Mouse (Mus musculus): ENCODE results near the gene Ldb3. TPM values are rescaled to one million over a fixed set of nuclear protein-coding genes. Genes with fewer than 3 reads are reported as not detected.

Gene Ldb3
- polyA plus RNA-seq, 1 experiment from 2014 or later, result not detected

GRCm38 (mm10) chr14:34611591-34611990, 23.1 kb upstream of the Ldb3 start:
- WGBS (ENCODE audit: missing documents), result 86% methylated on average over 4 of the region's 4 CpGs
- no peaks in the 10 kb centered on the region for H3K79me2 ChIP-seq (ENCODE audit: inconsistent target)
- no peak overlapping the region for H3K4me3 ChIP-seq (ENCODE audit: inconsistent target)
- no peaks in the 10 kb centered on the region for H3K36me3 ChIP-seq (ENCODE audit: inconsistent target)
- H3K27ac ChIP-seq, result no peak overlapping the region

- Histone ChIP-seq H3K4me3 (ENCODE audit: inconsistent target) (no peak overlapping the region), H3K27ac (no peak overlapping the region), H3K36me3 (ENCODE audit: inconsistent target) (no peaks in the 10 kb centered on the region), H3K79me2 (ENCODE audit: inconsistent target) (no peaks in the 10 kb centered on the region)
- WGBS (ENCODE audit: missing documents), result 97% methylated on average over 7 of the region's 7 CpGs
These were observed 13.4 kb upstream of the Ldb3 start for GRCm38 (mm10) chr14:34601910-34602309.

GRCm38 (mm10) chr14:34599941-34600340, 11.5 kb upstream of the Ldb3 start, which contains the start of gene Opn4:
TSS of gene Opn4 (minus strand) at chr14:34600142.
- Histone ChIP-seq H3K79me2 (ENCODE audit: inconsistent target) (no peaks in the 10 kb centered on the region), H3K36me3 (ENCODE audit: inconsistent target) (no peaks in the 10 kb centered on the region), H3K27ac (no peak within 1 kb of the TSS), H3K4me3 (ENCODE audit: inconsistent target) (no peak within 1 kb of the TSS)
- 87% methylated on average over 7 of the region's 8 CpGs for WGBS (ENCODE audit: missing documents)

DNA sequence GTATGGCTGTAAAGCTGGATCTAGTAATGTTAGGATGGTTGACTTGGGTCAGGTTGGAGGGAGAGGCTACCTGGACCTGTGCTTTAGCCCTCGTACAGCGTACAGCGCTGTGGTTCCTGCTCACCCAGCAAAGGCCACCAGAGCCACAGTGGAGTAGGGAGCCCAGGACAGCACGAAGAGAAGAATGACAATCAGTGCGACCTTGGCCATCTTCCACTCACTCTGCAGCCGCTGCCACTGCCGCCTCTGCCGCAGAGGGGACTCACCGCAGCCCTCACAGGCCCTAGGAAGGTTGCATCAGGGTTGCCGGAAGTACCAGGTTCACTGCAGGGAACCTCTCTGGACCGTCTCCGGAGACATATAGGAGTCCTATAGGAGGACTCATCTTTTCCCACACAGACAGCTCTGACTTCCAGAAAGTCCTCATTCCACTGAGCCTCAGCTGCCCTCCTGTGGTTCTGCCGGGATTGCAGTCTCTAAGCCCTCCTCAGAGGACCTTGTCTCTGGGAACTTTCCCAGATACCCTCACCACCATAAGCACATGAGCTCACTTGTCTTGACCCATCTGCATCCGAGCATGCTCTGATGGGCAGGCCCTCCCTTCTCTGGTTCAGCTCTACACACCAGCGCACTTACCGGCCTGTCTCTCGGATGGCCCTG, 7.2 kb upstream of the Ldb3 start:
- Histone ChIP-seq H3K27ac (no peak overlapping the region), H3K36me3 (ENCODE audit: inconsistent target) (no peaks in the 10 kb centered on the region), H3K79me2 (ENCODE audit: inconsistent target) (no peaks in the 10 kb centered on the region), H3K4me3 (ENCODE audit: inconsistent target) (no peak overlapping the region)
- WGBS (ENCODE audit: missing documents), result 83% methylated on average over 17 of the region's 17 CpGs

GRCm38 (mm10) chr14:34591741-34592535, 3.5 kb upstream of the Ldb3 start:
- Histone ChIP-seq H3K4me3 (ENCODE audit: inconsistent target) (no peak overlapping the region), H3K27ac (no peak overlapping the region), H3K79me2 (ENCODE audit: inconsistent target) (no peaks in the 10 kb centered on the region), H3K36me3 (ENCODE audit: inconsistent target) (no peaks in the 10 kb centered on the region)
- 85% methylated on average over 15 of the region's 15 CpGs for WGBS (ENCODE audit: missing documents)

DNA sequence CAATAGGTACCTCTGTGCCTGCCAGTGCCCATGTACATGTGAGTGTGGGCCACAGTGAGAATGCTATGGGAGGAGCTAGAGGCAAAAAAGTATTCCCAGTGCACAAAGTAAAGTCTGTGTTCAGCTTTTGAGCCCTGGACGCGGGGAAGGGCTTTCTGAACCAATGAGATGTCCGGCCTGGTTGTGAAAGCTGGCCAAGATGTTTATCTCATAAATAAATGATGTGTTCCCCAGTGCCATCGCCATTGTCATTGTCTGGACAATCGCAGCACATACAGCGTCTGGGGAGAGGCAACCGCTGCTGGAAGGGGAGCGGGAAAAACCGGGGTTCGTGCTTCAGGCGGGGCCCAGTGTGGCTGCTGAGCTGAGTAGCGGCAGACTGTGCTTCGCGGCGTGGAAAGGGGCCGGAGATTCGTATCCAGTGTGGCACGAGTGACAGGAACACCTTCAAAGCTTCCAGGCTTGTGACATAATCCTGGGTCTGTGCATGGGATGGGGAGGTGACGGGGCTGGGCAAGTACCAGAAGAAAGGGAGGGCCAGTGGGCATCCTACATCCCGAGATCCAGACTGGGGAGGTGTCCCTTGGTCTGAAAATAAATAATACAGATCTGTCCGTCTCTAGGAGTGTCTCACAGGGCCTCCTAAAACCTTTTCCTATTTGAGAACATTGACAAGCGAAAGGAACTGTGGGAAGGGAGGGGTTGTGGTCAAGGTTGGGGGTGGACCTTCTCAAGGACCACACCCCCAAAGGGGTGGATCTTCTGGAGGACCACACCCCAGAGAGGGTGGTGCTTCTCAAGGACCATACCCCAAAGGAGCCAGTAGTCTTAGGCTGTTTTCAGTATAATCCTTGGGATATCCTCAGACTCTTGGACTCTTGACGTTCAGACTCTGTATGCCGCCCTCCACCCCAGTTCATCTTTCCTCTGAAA, 2.5 kb upstream of the Ldb3 start:
- WGBS (ENCODE audit: missing documents), result 83% methylated on average over 24 of the region's 24 CpGs

GRCm38 (mm10) chr14:34590017-34590570, 1.6 kb upstream of the Ldb3 start:
- Histone ChIP-seq H3K4me3 (ENCODE audit: inconsistent target) (no peak overlapping the region), H3K79me2 (ENCODE audit: inconsistent target) (no peaks in the 10 kb centered on the region)
- 97% methylated on average over 5 of the region's 5 CpGs for WGBS (ENCODE audit: missing documents)

More for the DNA sequence above, 2.5 kb upstream of the Ldb3 start:
- H3K36me3 ChIP-seq (ENCODE audit: inconsistent target), result no peaks in the 10 kb centered on the region
- no peak overlapping the region for H3K4me3 ChIP-seq (ENCODE audit: inconsistent target)
- H3K79me2 ChIP-seq (ENCODE audit: inconsistent target), result no peaks in the 10 kb centered on the region
- no peak overlapping the region for H3K27ac ChIP-seq

DNA sequence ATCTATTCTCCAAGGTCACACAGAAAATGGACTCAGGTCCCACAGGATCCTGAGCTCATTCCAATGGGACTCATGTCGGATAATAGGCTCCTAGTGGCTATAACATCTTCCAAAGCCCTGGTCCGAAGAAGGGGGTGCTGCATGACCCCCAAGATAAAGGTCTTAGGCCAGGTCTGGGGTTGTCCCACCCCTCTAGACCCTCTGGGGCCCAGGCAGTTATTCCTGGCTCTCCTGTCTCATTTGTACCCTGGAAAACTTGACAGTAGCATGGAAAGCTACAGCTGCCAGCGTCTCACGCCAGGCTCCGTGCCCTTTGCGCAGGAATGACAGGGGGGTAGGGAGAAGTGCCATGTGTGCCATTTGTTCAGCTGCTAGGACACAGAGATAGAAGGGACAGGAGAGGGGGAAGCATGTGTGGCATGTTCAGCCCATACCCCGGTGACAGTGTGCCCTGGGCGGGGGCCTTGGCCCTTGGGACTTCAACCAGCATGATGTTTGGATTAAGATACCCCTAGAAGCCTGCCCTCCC, 767 bp upstream of the Ldb3 start:
- WGBS (ENCODE audit: missing documents), result 96% methylated on average over 8 of the region's 8 CpGs
- no peaks in the 10 kb centered on the region for H3K36me3 ChIP-seq (ENCODE audit: inconsistent target)

More at GRCm38 (mm10) chr14:34590017-34590570, 1.6 kb upstream of the Ldb3 start:
- no peaks in the 10 kb centered on the region for H3K36me3 ChIP-seq (ENCODE audit: inconsistent target)
- H3K27ac ChIP-seq, result no peak overlapping the region

GRCm38 (mm10) chr14:34588005-34588404, 477 bp downstream of the Ldb3 start:
- WGBS (ENCODE audit: missing documents), result 76% methylated on average over 5 of the region's 5 CpGs
- Histone ChIP-seq H3K27ac (no peak overlapping the region), H3K4me3 (ENCODE audit: inconsistent target) (no peak overlapping the region), H3K36me3 (ENCODE audit: inconsistent target) (no peaks in the 10 kb centered on the region), H3K79me2 (ENCODE audit: inconsistent target) (no peaks in the 10 kb centered on the region)

More for the DNA sequence above, 767 bp upstream of the Ldb3 start:
- Histone ChIP-seq H3K27ac (no peak overlapping the region), H3K79me2 (ENCODE audit: inconsistent target) (no peaks in the 10 kb centered on the region), H3K4me3 (ENCODE audit: inconsistent target) (no peak overlapping the region)

DNA sequence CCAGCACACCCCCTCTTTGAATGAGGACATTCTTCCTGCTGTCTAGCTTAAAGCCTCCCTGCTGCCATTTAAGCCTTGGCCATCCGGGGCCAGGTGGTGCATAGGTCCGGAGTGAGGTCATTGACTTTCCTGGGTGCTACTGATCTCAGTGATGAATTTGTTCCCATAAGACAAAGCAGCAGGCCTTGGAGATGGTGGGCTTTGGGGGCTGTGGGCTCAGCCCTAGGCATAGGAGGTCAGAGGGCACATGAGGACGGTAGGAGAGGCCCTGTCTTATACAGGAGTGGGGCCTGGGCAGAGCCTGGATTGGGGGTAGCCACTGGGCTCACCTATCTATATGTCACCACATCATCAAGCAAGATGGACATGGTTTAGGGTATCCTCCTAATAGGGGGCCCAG, 1.6 kb downstream of the Ldb3 start:
- H3K79me2 ChIP-seq (ENCODE audit: inconsistent target), result no peaks in the 10 kb centered on the region
- no peak overlapping the region for H3K4me3 ChIP-seq (ENCODE audit: inconsistent target)
- no peak overlapping the region for H3K27ac ChIP-seq
- no peaks in the 10 kb centered on the region for H3K36me3 ChIP-seq (ENCODE audit: inconsistent target)
- WGBS (ENCODE audit: missing documents), result 90% methylated on average over 3 of the region's 3 CpGs

DNA sequence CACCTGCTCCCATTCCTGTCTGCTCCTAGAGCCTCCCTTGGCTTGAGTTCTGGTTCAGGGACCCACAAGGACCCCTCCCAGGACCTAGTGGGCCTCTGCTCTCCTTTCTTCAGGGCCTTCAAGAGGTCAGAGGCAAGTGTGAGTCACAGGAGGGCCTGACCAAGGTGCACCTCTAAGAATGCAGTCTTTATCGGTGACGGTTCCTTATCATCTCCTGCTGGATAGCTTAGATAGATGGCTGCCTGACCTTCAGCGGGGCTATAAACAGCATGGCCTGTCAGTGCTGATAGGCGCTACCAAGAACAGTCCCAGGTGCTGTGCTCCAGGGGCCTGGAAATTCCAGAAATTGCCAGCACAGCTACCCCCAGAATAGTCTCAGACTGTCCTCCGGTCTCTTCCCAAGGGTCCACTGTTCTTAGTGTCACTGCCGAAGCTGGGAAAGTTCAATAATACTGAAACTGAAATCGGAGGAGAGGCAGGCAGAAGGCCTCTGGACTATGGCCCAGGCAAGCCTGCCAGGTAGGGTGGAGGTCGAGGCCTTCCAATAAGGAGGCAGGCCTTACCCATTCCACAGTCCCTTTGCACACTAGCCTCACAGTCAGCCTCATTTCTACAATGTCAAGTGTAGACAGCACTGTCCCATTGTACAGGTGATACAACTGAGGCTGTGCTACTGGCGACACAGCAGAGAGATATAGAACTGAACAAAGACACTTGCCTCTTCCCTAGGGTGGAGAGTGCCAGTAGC, 3.0 kb downstream of the Ldb3 start:
- Histone ChIP-seq H3K27ac (no peak overlapping the region), H3K36me3 (ENCODE audit: inconsistent target) (no peaks in the 10 kb centered on the region), H3K79me2 (ENCODE audit: inconsistent target) (no peaks in the 10 kb centered on the region), H3K4me3 (ENCODE audit: inconsistent target) (no peak overlapping the region)
- 91% methylated on average over 9 of the region's 9 CpGs for WGBS (ENCODE audit: missing documents)

DNA sequence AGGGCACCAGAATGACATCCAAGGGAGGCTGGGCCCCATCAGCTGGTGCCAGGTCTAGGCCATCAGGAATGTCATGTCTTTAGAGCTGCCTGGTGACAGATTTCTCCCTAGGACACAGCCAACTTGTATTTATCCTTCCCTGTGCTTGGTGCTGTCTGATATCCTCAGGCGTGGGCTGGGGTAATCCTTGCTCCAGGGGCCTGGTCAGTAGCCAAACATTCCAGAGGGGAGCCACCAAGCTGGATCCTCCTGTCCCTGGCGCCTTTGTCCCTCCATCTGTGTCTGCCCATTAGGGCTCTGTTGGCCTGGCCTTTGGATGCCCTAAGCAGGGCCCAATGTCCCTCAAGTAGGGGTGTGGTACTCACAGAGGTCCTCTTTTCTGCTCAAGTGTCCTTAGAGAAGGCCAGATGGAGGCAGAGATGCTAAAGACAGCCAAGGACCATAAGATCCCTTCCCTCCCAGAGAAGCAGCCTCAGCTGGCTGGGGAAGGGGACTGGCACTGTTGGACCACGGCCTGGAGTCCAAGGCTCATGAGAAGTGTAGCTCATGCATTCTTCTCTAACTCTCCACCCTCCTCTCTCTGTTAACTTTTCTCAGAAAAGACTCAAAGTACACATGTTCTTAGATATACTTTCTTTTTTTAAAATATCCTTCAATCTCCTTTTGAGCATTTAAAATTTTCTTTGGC, 5.6 kb downstream of the Ldb3 start:
- 90% methylated on average over 3 of the region's 3 CpGs for WGBS (ENCODE audit: missing documents)
- Histone ChIP-seq H3K27ac (no peak overlapping the region), H3K4me3 (ENCODE audit: inconsistent target) (no peak overlapping the region), H3K36me3 (ENCODE audit: inconsistent target) (no peaks in the 10 kb centered on the region), H3K79me2 (ENCODE audit: inconsistent target) (no peaks in the 10 kb centered on the region)

- no peak overlapping the region for H3K27ac ChIP-seq
- WGBS (ENCODE audit: missing documents), result 97% methylated on average over 4 of the region's 4 CpGs
These were observed 11.6 kb downstream of the Ldb3 start for GRCm38 (mm10) chr14:34576858-34577257.

More at GRCm38 (mm10) chr14:34576858-34577257, 11.6 kb downstream of the Ldb3 start:
- no peaks in the 10 kb centered on the region for H3K36me3 ChIP-seq (ENCODE audit: inconsistent target)
- no peaks in the 10 kb centered on the region for H3K79me2 ChIP-seq (ENCODE audit: inconsistent target)
- H3K4me3 ChIP-seq (ENCODE audit: inconsistent target), result no peak overlapping the region

Measured in macrophage (primary cell).